Mouse (Mus musculus): ENCODE measurements at regions not wholly inside any gene's neighbourhood (a gene's known extent, or its start where the extent isn't known, plus 50 kb on each side); places are given as distances from the start of the nearest gene placed in this dataset.

GRCm38 (mm10) chr11:19340889-19341288 is 322.1 kb upstream of the Meis1 start:
- no peaks in the 10 kb centered on the region for H3K27me3 ChIP-seq (ENCODE audit: control insufficient read depth, insufficient read depth, low read length, poor library complexity, severe bottlenecking)
- H3K36me3 ChIP-seq (ENCODE audit: control insufficient read depth, insufficient read depth, low read length, poor library complexity, severe bottlenecking) = no peaks in the 10 kb centered on the region
- no peak for DNase-seq (ENCODE audit: low read depth, low spot score)

GRCm38 (mm10) chr11:19341379-19341778 is 322.6 kb upstream of the Meis1 start:
- no peak for DNase-seq (ENCODE audit: low read depth, low spot score)
- Histone ChIP-seq H3K36me3 (ENCODE audit: control insufficient read depth, insufficient read depth, low read length, poor library complexity, severe bottlenecking) (no peaks in the 10 kb centered on the region), H3K27me3 (ENCODE audit: control insufficient read depth, insufficient read depth, low read length, poor library complexity, severe bottlenecking) (no peaks in the 10 kb centered on the region)

GRCm38 (mm10) chr11:19342803-19343202 is 324.0 kb upstream of the Meis1 start:
- Histone ChIP-seq H3K27me3 (ENCODE audit: control insufficient read depth, insufficient read depth, low read length, poor library complexity, severe bottlenecking) (no peaks in the 10 kb centered on the region), H3K36me3 (ENCODE audit: control insufficient read depth, insufficient read depth, low read length, poor library complexity, severe bottlenecking) (no peaks in the 10 kb centered on the region)
- DNase-seq (ENCODE audit: low read depth, low spot score) = no peak

GRCm38 (mm10) chr11:19346276-19346826 is 327.6 kb upstream of the Meis1 start:
- no peak for DNase-seq (ENCODE audit: low read depth, low spot score)
- H3K36me3 ChIP-seq (ENCODE audit: control insufficient read depth, insufficient read depth, low read length, poor library complexity, severe bottlenecking) = no peaks in the 10 kb centered on the region
- H3K27me3 ChIP-seq (ENCODE audit: control insufficient read depth, insufficient read depth, low read length, poor library complexity, severe bottlenecking) = no peaks in the 10 kb centered on the region

GRCm38 (mm10) chr11:19350331-19351242 is 331.8 kb upstream of the Meis1 start:
- Histone ChIP-seq H3K27me3 (ENCODE audit: control insufficient read depth, insufficient read depth, low read length, poor library complexity, severe bottlenecking) (no peaks in the 10 kb centered on the region), H3K36me3 (ENCODE audit: control insufficient read depth, insufficient read depth, low read length, poor library complexity, severe bottlenecking) (no peaks in the 10 kb centered on the region)
- no peak for DNase-seq (ENCODE audit: low read depth, low spot score)

- no peak for DNase-seq (ENCODE audit: low read depth, low spot score)
Observed at GRCm38 (mm10) chr11:19351243-19351787, 332.5 kb upstream of the Meis1 start.

GRCm38 (mm10) chr11:19353706-19354105 is 334.9 kb upstream of the Meis1 start:
- no peaks in the 10 kb centered on the region for H3K27me3 ChIP-seq (ENCODE audit: control insufficient read depth, insufficient read depth, low read length, poor library complexity, severe bottlenecking)
- DNase-seq (ENCODE audit: low read depth, low spot score) = no peak
- H3K36me3 ChIP-seq (ENCODE audit: control insufficient read depth, insufficient read depth, low read length, poor library complexity, severe bottlenecking) = no peaks in the 10 kb centered on the region

More at GRCm38 (mm10) chr11:19351243-19351787, 332.5 kb upstream of the Meis1 start:
- Histone ChIP-seq H3K27me3 (ENCODE audit: control insufficient read depth, insufficient read depth, low read length, poor library complexity, severe bottlenecking) (no peaks in the 10 kb centered on the region), H3K36me3 (ENCODE audit: control insufficient read depth, insufficient read depth, low read length, poor library complexity, severe bottlenecking) (no peaks in the 10 kb centered on the region)

- no peak for DNase-seq (ENCODE audit: low read depth, low spot score)
- Histone ChIP-seq H3K36me3 (ENCODE audit: control insufficient read depth, insufficient read depth, low read length, poor library complexity, severe bottlenecking) (no peaks in the 10 kb centered on the region), H3K27me3 (ENCODE audit: control insufficient read depth, insufficient read depth, low read length, poor library complexity, severe bottlenecking) (no peaks in the 10 kb centered on the region)
Observed at GRCm38 (mm10) chr11:19355179-19355578, 336.4 kb upstream of the Meis1 start.

GRCm38 (mm10) chr11:19356151-19356550 is 337.4 kb upstream of the Meis1 start:
- Histone ChIP-seq H3K36me3 (ENCODE audit: control insufficient read depth, insufficient read depth, low read length, poor library complexity, severe bottlenecking) (no peaks in the 10 kb centered on the region), H3K27me3 (ENCODE audit: control insufficient read depth, insufficient read depth, low read length, poor library complexity, severe bottlenecking) (no peaks in the 10 kb centered on the region)
- DNase-seq (ENCODE audit: low read depth, low spot score) = no peak

- DNase-seq (ENCODE audit: low read depth, low spot score) = no peak
- Histone ChIP-seq H3K36me3 (ENCODE audit: control insufficient read depth, insufficient read depth, low read length, poor library complexity, severe bottlenecking) (no peaks in the 10 kb centered on the region), H3K27me3 (ENCODE audit: control insufficient read depth, insufficient read depth, low read length, poor library complexity, severe bottlenecking) (no peaks in the 10 kb centered on the region)
Observed at GRCm38 (mm10) chr11:19369152-19369551, 350.4 kb upstream of the Meis1 start.

GRCm38 (mm10) chr11:19373476-19373875 is 354.7 kb upstream of the Meis1 start:
- Histone ChIP-seq H3K36me3 (ENCODE audit: control insufficient read depth, insufficient read depth, low read length, poor library complexity, severe bottlenecking) (no peaks in the 10 kb centered on the region), H3K27me3 (ENCODE audit: control insufficient read depth, insufficient read depth, low read length, poor library complexity, severe bottlenecking) (no peaks in the 10 kb centered on the region)
- DNase-seq (ENCODE audit: low read depth, low spot score) = no peak

GRCm38 (mm10) chr11:19380935-19381334 is 362.1 kb upstream of the Meis1 start:
- DNase-seq (ENCODE audit: low read depth, low spot score) = no peak
- Histone ChIP-seq H3K36me3 (ENCODE audit: control insufficient read depth, insufficient read depth, low read length, poor library complexity, severe bottlenecking) (no peaks in the 10 kb centered on the region), H3K27me3 (ENCODE audit: control insufficient read depth, insufficient read depth, low read length, poor library complexity, severe bottlenecking) (no peaks in the 10 kb centered on the region)

- no peak for DNase-seq (ENCODE audit: low read depth, low spot score)
- Histone ChIP-seq H3K36me3 (ENCODE audit: control insufficient read depth, insufficient read depth, low read length, poor library complexity, severe bottlenecking) (no peaks in the 10 kb centered on the region), H3K27me3 (ENCODE audit: control insufficient read depth, insufficient read depth, low read length, poor library complexity, severe bottlenecking) (no peaks in the 10 kb centered on the region)
Observed at GRCm38 (mm10) chr11:19389136-19389535, 370.4 kb upstream of the Meis1 start.

- Histone ChIP-seq H3K36me3 (ENCODE audit: control insufficient read depth, insufficient read depth, low read length, poor library complexity, severe bottlenecking) (no peaks in the 10 kb centered on the region), H3K27me3 (ENCODE audit: control insufficient read depth, insufficient read depth, low read length, poor library complexity, severe bottlenecking) (no peaks in the 10 kb centered on the region)
- DNase-seq (ENCODE audit: low read depth, low spot score) = no peak
Observed at GRCm38 (mm10) chr11:19392190-19392589, 373.4 kb upstream of the Meis1 start.

GRCm38 (mm10) chr11:19394372-19394771 is 375.6 kb upstream of the Meis1 start:
- Histone ChIP-seq H3K27me3 (ENCODE audit: control insufficient read depth, insufficient read depth, low read length, poor library complexity, severe bottlenecking) (no peaks in the 10 kb centered on the region), H3K36me3 (ENCODE audit: control insufficient read depth, insufficient read depth, low read length, poor library complexity, severe bottlenecking) (no peaks in the 10 kb centered on the region)
- no peak for DNase-seq (ENCODE audit: low read depth, low spot score)

Data from splenic B cell, adult 2 months (primary cell).